Mouse (Mus musculus): ENCODE data around the gene Mfap3. TPM values are rescaled to one million over a fixed set of nuclear protein-coding genes. Genes with fewer than 3 reads are reported as not detected.

Gene Mfap3
- polyA plus RNA-seq, 1 experiment: 5.5 TPM

- H3K36me3 ChIP-seq (ENCODE audit: control insufficient read depth, insufficient read depth): peaks cover 58% of the 10 kb centered on the region
- peaks cover 76% of the 10 kb centered on the region for H3K79me2 ChIP-seq (ENCODE audit: control insufficient read depth, insufficient read depth)
- H3K27me3 ChIP-seq (ENCODE audit: control insufficient read depth, insufficient read depth, insufficient read length): no peaks in the 10 kb centered on the region
- H3ac ChIP-seq (ENCODE audit: control insufficient read depth, insufficient read length, low read depth): no peak overlapping the region
- TF ChIP-seq CTCF (IDR thresholded peaks at IDR 0.05; ENCODE audit: control insufficient read depth, insufficient read depth, insufficient read length): no peak
- TF ChIP-seq MYOG (IDR thresholded peaks at IDR 0.05; ENCODE audit: control insufficient read depth, extremely low read depth, insufficient read length): no peak
- TF ChIP-seq MYOD1 (IDR thresholded peaks at IDR 0.05; ENCODE audit: control insufficient read depth, insufficient read length, low read depth): no peak
- no peak for TF ChIP-seq USF1 (IDR thresholded peaks at IDR 0.05; ENCODE audit: low read depth)
- no peak for TF ChIP-seq FOSL1 (IDR thresholded peaks at IDR 0.05; ENCODE audit: insufficient read depth, low read length, poor library complexity, severe bottlenecking)
- TF ChIP-seq MAX (IDR thresholded peaks at IDR 0.05): no peak
- no peak for TF ChIP-seq CEBPB (IDR thresholded peaks at IDR 0.05; ENCODE audit: low read depth)
- H3K4me3 ChIP-seq (ENCODE audit: insufficient read depth, poor library complexity, severe bottlenecking): no peak overlapping the region
- peaks cover 45% of the 10 kb centered on the region for H3K79me3 ChIP-seq (ENCODE audit: low read depth)
Observed at GRCm38 (mm10) chr11:57525900-57526299, 7.4 kb downstream of the Mfap3 start.

- Histone ChIP-seq H3K4me3 (ENCODE audit: insufficient read depth, poor library complexity, severe bottlenecking) (no peak overlapping the region), H3K79me3 (ENCODE audit: low read depth) (peaks cover 29% of the 10 kb centered on the region), H3K27me3 (ENCODE audit: control insufficient read depth, insufficient read depth, insufficient read length) (no peaks in the 10 kb centered on the region), H3ac (ENCODE audit: control insufficient read depth, insufficient read length, low read depth) (no peak overlapping the region), H3K36me3 (ENCODE audit: control insufficient read depth, insufficient read depth) (peaks cover 56% of the 10 kb centered on the region), H3K79me2 (ENCODE audit: control insufficient read depth, insufficient read depth) (peaks cover 60% of the 10 kb centered on the region)
- TF ChIP-seq CEBPB (IDR thresholded peaks at IDR 0.05; ENCODE audit: low read depth) (no peak), USF1 (IDR thresholded peaks at IDR 0.05; ENCODE audit: low read depth) (no peak), MYOG (IDR thresholded peaks at IDR 0.05; ENCODE audit: control insufficient read depth, extremely low read depth, insufficient read length) (no peak), MYOD1 (IDR thresholded peaks at IDR 0.05; ENCODE audit: control insufficient read depth, insufficient read length, low read depth) (no peak), CTCF (IDR thresholded peaks at IDR 0.05; ENCODE audit: control insufficient read depth, insufficient read depth, insufficient read length) (no peak), MAX (IDR thresholded peaks at IDR 0.05) (no peak), FOSL1 (IDR thresholded peaks at IDR 0.05; ENCODE audit: insufficient read depth, low read length, poor library complexity, severe bottlenecking) (no peak)
Observed at GRCm38 (mm10) chr11:57527506-57527905, 9.0 kb downstream of the Mfap3 start.

- Histone ChIP-seq H3K27me3 (ENCODE audit: control insufficient read depth, insufficient read depth, insufficient read length) (no peaks in the 10 kb centered on the region), H3K79me2 (ENCODE audit: control insufficient read depth, insufficient read depth) (peaks cover 49% of the 10 kb centered on the region), H3K36me3 (ENCODE audit: control insufficient read depth, insufficient read depth) (peaks cover 47% of the 10 kb centered on the region), H3K79me3 (ENCODE audit: low read depth) (peaks cover 20% of the 10 kb centered on the region), H3K4me3 (ENCODE audit: insufficient read depth, poor library complexity, severe bottlenecking) (no peak overlapping the region), H3ac (ENCODE audit: control insufficient read depth, insufficient read length, low read depth) (no peak overlapping the region)
- TF ChIP-seq USF1 (IDR thresholded peaks at IDR 0.05; ENCODE audit: low read depth): no peak
- no peak for TF ChIP-seq CEBPB (IDR thresholded peaks at IDR 0.05; ENCODE audit: low read depth)
- no peak for TF ChIP-seq FOSL1 (IDR thresholded peaks at IDR 0.05; ENCODE audit: insufficient read depth, low read length, poor library complexity, severe bottlenecking)
- no peak for TF ChIP-seq MAX (IDR thresholded peaks at IDR 0.05)
- no peak for TF ChIP-seq CTCF (IDR thresholded peaks at IDR 0.05; ENCODE audit: control insufficient read depth, insufficient read depth, insufficient read length)
- TF ChIP-seq MYOD1 (IDR thresholded peaks at IDR 0.05; ENCODE audit: control insufficient read depth, insufficient read length, low read depth): no peak
- no peak for TF ChIP-seq MYOG (IDR thresholded peaks at IDR 0.05; ENCODE audit: control insufficient read depth, extremely low read depth, insufficient read length)
Observed at GRCm38 (mm10) chr11:57529111-57529510, 10.6 kb downstream of the Mfap3 start.

GRCm38 (mm10) chr11:57531300-57531950, 13.0 kb downstream of the Mfap3 start:
- Histone ChIP-seq H3K79me3 (ENCODE audit: low read depth) (peaks cover 5% of the 10 kb centered on the region), H3K36me3 (ENCODE audit: control insufficient read depth, insufficient read depth) (peaks cover 40% of the 10 kb centered on the region), H3K4me3 (ENCODE audit: insufficient read depth, poor library complexity, severe bottlenecking) (no peak overlapping the region), H3K27me3 (ENCODE audit: control insufficient read depth, insufficient read depth, insufficient read length) (no peaks in the 10 kb centered on the region), H3K79me2 (ENCODE audit: control insufficient read depth, insufficient read depth) (peaks cover 25% of the 10 kb centered on the region), H3ac (ENCODE audit: control insufficient read depth, insufficient read length, low read depth) (no peak overlapping the region)
- TF ChIP-seq MYOG (IDR thresholded peaks at IDR 0.05; ENCODE audit: control insufficient read depth, extremely low read depth, insufficient read length) (no peak), USF1 (IDR thresholded peaks at IDR 0.05; ENCODE audit: low read depth) (no peak), FOSL1 (IDR thresholded peaks at IDR 0.05; ENCODE audit: insufficient read depth, low read length, poor library complexity, severe bottlenecking) (no peak), MAX (IDR thresholded peaks at IDR 0.05) (no peak), CTCF (IDR thresholded peaks at IDR 0.05; ENCODE audit: control insufficient read depth, insufficient read depth, insufficient read length) (no peak), CEBPB (IDR thresholded peaks at IDR 0.05; ENCODE audit: low read depth) (no peak), MYOD1 (IDR thresholded peaks at IDR 0.05; ENCODE audit: control insufficient read depth, insufficient read length, low read depth) (no peak)

GRCm38 (mm10) chr11:57532306-57532705, 13.8 kb downstream of the Mfap3 start:
- H3K79me3 ChIP-seq (ENCODE audit: low read depth): peaks cover 3% of the 10 kb centered on the region
- no peaks in the 10 kb centered on the region for H3K27me3 ChIP-seq (ENCODE audit: control insufficient read depth, insufficient read depth, insufficient read length)
- no peak overlapping the region for H3K4me3 ChIP-seq (ENCODE audit: insufficient read depth, poor library complexity, severe bottlenecking)
- peaks cover 40% of the 10 kb centered on the region for H3K36me3 ChIP-seq (ENCODE audit: control insufficient read depth, insufficient read depth)
- no peak overlapping the region for H3ac ChIP-seq (ENCODE audit: control insufficient read depth, insufficient read length, low read depth)
- no peak for TF ChIP-seq MYOG (IDR thresholded peaks at IDR 0.05; ENCODE audit: control insufficient read depth, extremely low read depth, insufficient read length)
- TF ChIP-seq MAX (IDR thresholded peaks at IDR 0.05): no peak
- TF ChIP-seq FOSL1 (IDR thresholded peaks at IDR 0.05; ENCODE audit: insufficient read depth, low read length, poor library complexity, severe bottlenecking): no peak
- no peak for TF ChIP-seq USF1 (IDR thresholded peaks at IDR 0.05; ENCODE audit: low read depth)
- no peak for TF ChIP-seq CEBPB (IDR thresholded peaks at IDR 0.05; ENCODE audit: low read depth)
- TF ChIP-seq MYOD1 (IDR thresholded peaks at IDR 0.05; ENCODE audit: control insufficient read depth, insufficient read length, low read depth): no peak
- TF ChIP-seq CTCF (IDR thresholded peaks at IDR 0.05; ENCODE audit: control insufficient read depth, insufficient read depth, insufficient read length): no peak
- peaks cover 17% of the 10 kb centered on the region for H3K79me2 ChIP-seq (ENCODE audit: control insufficient read depth, insufficient read depth)
